Mouse (Mus musculus): ENCODE results near the gene Ifngr2. TPM values are rescaled to one million over a fixed set of nuclear protein-coding genes. Genes with fewer than 3 reads are reported as not detected.
"Not testable (repeated sequence)": the region's sequence is repeated elsewhere in the genome, so short reads cannot be mapped to it uniquely, and the experiment has no call there.

Gene Ifngr2
- total and polyA plus RNA-seq, 2 experiments from 2014 or later: 75.1 to 141 TPM

DNA sequence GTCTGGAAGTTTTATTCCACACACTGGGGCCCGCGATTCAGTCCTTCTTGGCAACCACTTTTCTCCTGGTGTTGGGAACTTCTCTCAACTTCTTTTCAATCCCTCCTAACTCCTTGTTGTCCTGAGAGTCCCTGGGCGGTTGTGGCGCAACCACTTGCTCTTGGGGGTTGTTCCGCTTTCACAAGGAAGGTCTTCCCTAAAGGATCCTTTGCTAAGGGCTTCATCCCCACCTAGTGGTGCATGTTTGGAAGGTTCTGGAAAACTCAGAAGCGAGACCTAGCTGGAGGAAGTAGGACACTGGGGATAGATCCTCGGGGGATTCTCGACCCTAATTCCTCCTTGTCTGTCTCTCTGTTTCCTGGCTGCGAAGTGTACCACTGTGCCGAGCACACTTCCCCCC, 19.8 kb upstream of the Ifngr2 start:
- H3K27me3 ChIP-seq (ENCODE audit: insufficient read depth, low read length): no peaks in the 10 kb centered on the region
- no peaks in the 10 kb centered on the region for H3K9me3 ChIP-seq (ENCODE audit: low read length)
- H3K9ac ChIP-seq (replicated peaks; ENCODE audit: low read length, poor library complexity, severe bottlenecking): no peak overlapping the region
- H3K4me3 ChIP-seq (ENCODE audit: low read depth, low read length): no peak overlapping the region
- WGBS: 78% methylated on average over 10 of the region's 10 CpGs
- H3K4me2 ChIP-seq (ENCODE audit: low read depth, low read length, poor library complexity, severe bottlenecking): no peak overlapping the region
- DNase-seq (ENCODE audit: low spot score): no peak
- TF ChIP-seq CTCF (IDR thresholded peaks at IDR 0.05): peak; percentile 64
- no peak overlapping the region for H3K27ac ChIP-seq (ENCODE audit: low read depth, low read length)
- H3K4me1 ChIP-seq (ENCODE audit: insufficient read depth, low read length): no peaks in the 10 kb centered on the region
- H3K36me3 ChIP-seq (ENCODE audit: insufficient read depth, low read length): no peaks in the 10 kb centered on the region
- no peak for ATAC-seq (ENCODE audit: low FRiP score)

DNA sequence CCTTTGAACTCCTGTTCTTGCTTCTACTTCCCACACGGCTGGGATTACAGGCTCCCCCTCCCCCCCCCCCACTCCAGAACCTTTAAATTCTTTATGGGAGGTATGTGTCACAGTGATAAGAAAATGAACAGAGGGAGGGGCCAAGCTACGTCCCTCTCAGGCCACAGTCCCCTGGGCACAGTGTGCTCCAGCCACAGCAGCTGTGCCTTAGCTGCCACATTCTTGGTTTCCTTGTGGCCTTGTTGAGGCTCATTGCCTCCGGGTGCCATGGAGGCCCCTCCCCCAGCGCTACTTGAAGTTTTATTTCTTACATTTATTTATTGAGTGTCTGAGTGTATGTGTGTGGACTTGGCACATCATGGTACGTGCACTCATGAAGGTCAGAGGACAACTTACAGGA, 19.4 kb upstream of the Ifngr2 start:
- DNase-seq (ENCODE audit: low spot score): no peak
- Histone ChIP-seq H3K27ac (ENCODE audit: low read depth, low read length) (no peak overlapping the region), H3K27me3 (ENCODE audit: insufficient read depth, low read length) (no peaks in the 10 kb centered on the region), H3K9me3 (ENCODE audit: low read length) (no peaks in the 10 kb centered on the region), H3K4me2 (ENCODE audit: low read depth, low read length, poor library complexity, severe bottlenecking) (no peak overlapping the region), H3K36me3 (ENCODE audit: insufficient read depth, low read length) (no peaks in the 10 kb centered on the region), H3K9ac (replicated peaks; ENCODE audit: low read length, poor library complexity, severe bottlenecking) (no peak overlapping the region), H3K4me3 (ENCODE audit: low read depth, low read length) (no peak overlapping the region), H3K4me1 (ENCODE audit: insufficient read depth, low read length) (no peaks in the 10 kb centered on the region)
- WGBS: 62% methylated on average over 5 of the region's 5 CpGs
- TF ChIP-seq CTCF (IDR thresholded peaks at IDR 0.05): no peak
- no peak for ATAC-seq (ENCODE audit: low FRiP score)

DNA sequence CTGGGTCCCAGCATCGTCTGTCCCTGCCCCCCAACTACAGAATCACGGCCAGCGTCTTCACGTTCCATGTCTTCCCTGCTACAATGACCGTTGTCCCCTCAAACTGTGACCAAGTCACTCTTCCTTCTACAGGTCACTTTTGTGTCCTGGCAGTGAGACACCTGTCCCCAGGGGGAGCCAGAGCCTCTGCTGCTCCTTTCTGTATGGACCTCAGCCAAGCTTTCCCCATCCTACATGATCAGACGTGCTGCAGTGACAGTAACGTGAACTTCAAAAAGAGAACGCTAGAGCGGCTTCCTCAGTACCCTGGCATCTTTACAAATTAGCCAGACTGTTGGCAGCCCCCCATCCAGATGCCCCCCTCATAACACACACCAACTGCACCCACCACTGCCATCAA, 18.3 kb upstream of the Ifngr2 start:
- 82% methylated on average over 9 of the region's 9 CpGs for WGBS
- Histone ChIP-seq H3K4me1 (ENCODE audit: insufficient read depth, low read length) (no peaks in the 10 kb centered on the region), H3K27me3 (ENCODE audit: insufficient read depth, low read length) (no peaks in the 10 kb centered on the region), H3K27ac (ENCODE audit: low read depth, low read length) (no peak overlapping the region), H3K4me2 (ENCODE audit: low read depth, low read length, poor library complexity, severe bottlenecking) (no peak overlapping the region), H3K9ac (replicated peaks; ENCODE audit: low read length, poor library complexity, severe bottlenecking) (no peak overlapping the region), H3K9me3 (ENCODE audit: low read length) (no peaks in the 10 kb centered on the region), H3K36me3 (ENCODE audit: insufficient read depth, low read length) (no peaks in the 10 kb centered on the region), H3K4me3 (ENCODE audit: low read depth, low read length) (no peak overlapping the region)
- DNase-seq (ENCODE audit: low spot score) (no peak), ATAC-seq (ENCODE audit: low FRiP score) (no peak)
- no peak for TF ChIP-seq CTCF (IDR thresholded peaks at IDR 0.05)

DNA sequence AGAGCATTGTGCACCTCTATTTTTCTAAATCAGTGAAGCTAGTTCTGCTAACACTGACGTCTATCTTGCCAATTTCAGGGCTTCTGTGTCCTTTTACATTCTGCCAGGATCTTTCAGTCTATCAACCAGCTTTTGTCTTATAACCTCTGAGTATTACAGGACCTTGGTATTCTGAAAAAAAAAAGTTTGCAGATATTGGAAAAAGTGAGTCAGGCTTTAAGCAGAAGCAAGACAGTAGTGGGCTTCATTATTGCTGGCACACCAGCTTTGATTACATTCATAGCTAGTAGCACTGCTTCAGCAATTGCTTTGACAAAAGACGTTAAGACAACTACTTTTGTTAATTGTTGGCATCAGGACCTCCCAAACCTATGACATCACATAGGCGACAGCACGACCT, 16.0 kb upstream of the Ifngr2 start:
- not testable (repeated sequence) for H3K9me3 ChIP-seq (ENCODE audit: low read length); H3K4me3 ChIP-seq (ENCODE audit: low read depth, low read length); H3K36me3 ChIP-seq (ENCODE audit: insufficient read depth, low read length); H3K9ac ChIP-seq (replicated peaks; ENCODE audit: low read length, poor library complexity, severe bottlenecking); H3K4me1 ChIP-seq (ENCODE audit: insufficient read depth, low read length); H3K27me3 ChIP-seq (ENCODE audit: insufficient read depth, low read length); H3K4me2 ChIP-seq (ENCODE audit: low read depth, low read length, poor library complexity, severe bottlenecking); DNase-seq (ENCODE audit: low spot score); ATAC-seq (ENCODE audit: low FRiP score); H3K27ac ChIP-seq (ENCODE audit: low read depth, low read length)
- WGBS: 80% methylated on average over 4 of the region's 4 CpGs

DNA sequence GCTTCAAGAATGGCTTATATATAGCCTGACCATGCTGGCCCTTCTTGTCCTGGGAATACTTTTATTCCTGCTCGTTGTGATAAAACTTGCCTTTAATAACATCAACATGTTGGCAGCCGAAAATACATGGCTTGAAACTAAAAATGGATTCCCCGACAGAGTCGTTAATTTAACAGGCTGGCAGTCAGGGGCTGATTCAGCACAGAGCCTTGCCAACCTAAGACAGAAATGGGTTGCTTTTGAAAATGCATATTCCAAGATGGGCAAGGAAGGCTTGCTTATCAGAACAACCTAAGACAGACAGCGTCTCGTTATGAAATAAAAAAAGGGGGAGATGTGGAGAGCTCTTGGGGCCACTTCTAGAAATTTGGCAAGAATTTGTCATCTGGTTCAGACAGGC, 15.0 kb upstream of the Ifngr2 start:
- WGBS: 65% methylated on average over 6 of the region's 6 CpGs
- Histone ChIP-seq H3K9me3 (ENCODE audit: low read length) (no peaks in the 10 kb centered on the region), H3K27ac (ENCODE audit: low read depth, low read length) (no peak overlapping the region), H3K36me3 (ENCODE audit: insufficient read depth, low read length) (no peaks in the 10 kb centered on the region), H3K4me3 (ENCODE audit: low read depth, low read length) (no peak overlapping the region), H3K9ac (replicated peaks; ENCODE audit: low read length, poor library complexity, severe bottlenecking) (no peak overlapping the region), H3K4me2 (ENCODE audit: low read depth, low read length, poor library complexity, severe bottlenecking) (no peak overlapping the region), H3K4me1 (ENCODE audit: insufficient read depth, low read length) (no peaks in the 10 kb centered on the region), H3K27me3 (ENCODE audit: insufficient read depth, low read length) (no peaks in the 10 kb centered on the region)
- no peak for ATAC-seq (ENCODE audit: low FRiP score)
- TF ChIP-seq CTCF (IDR thresholded peaks at IDR 0.05): no peak
- DNase-seq (ENCODE audit: low spot score): no peak

GRCm38 (mm10) chr16:91532429-91532828, 14.4 kb upstream of the Ifngr2 start:
- Histone ChIP-seq H3K9ac (replicated peaks; ENCODE audit: low read length, poor library complexity, severe bottlenecking) (no peak overlapping the region), H3K9me3 (ENCODE audit: low read length) (no peaks in the 10 kb centered on the region), H3K27ac (ENCODE audit: low read depth, low read length) (no peak overlapping the region), H3K27me3 (ENCODE audit: insufficient read depth, low read length) (no peaks in the 10 kb centered on the region), H3K4me3 (ENCODE audit: low read depth, low read length) (no peak overlapping the region), H3K36me3 (ENCODE audit: insufficient read depth, low read length) (no peaks in the 10 kb centered on the region), H3K4me1 (ENCODE audit: insufficient read depth, low read length) (no peaks in the 10 kb centered on the region), H3K4me2 (ENCODE audit: low read depth, low read length, poor library complexity, severe bottlenecking) (no peak overlapping the region)
- DNase-seq (ENCODE audit: low spot score) (no peak), ATAC-seq (ENCODE audit: low FRiP score) (no peak)
- 54% methylated on average over 2 of the region's 2 CpGs for WGBS
- TF ChIP-seq CTCF (IDR thresholded peaks at IDR 0.05): no peak

Measured in midbrain, postnatal 0 days (tissue).